Mouse (Mus musculus) embryonic facial prominence, embryonic 10.5 days (tissue): ENCODE data around the gene Cfp. TPM values are rescaled to one million over a fixed set of nuclear protein-coding genes. Genes with fewer than 3 reads are reported as not detected.

ENCODE experiments used
- DNase-seq: peaks from one replicate; pipeline ENCODE4 v3.0.0-alpha.2; 2017; ENCODE audit warnings: low spot score
- H3K27ac ChIP-seq: fragments of 300-500 bp; sonication (generic); replicated peaks from 2 replicates; pipeline ENCODE4 v1.5.1; 2016; ENCODE audit warnings: mild to moderate bottlenecking
- H3K27me3 ChIP-seq: fragments of 300-500 bp; sonication (generic); replicated peaks from 2 replicates; pipeline ENCODE4 v1.6.1; 2016; ENCODE audit warnings: low read depth, mild to moderate bottlenecking; ENCODE audit not compliant: poor library complexity, severe bottlenecking
- H3K36me3 ChIP-seq: fragments of 300-500 bp; sonication (generic); replicated peaks from 2 replicates; pipeline ENCODE4 v1.6.1; 2016; ENCODE audit warnings: mild to moderate bottlenecking, moderate library complexity
- H3K4me1 ChIP-seq: fragments of 300-500 bp; sonication (generic); 2 replicates; pipeline ENCODE4 v1.6.1; 2016
- H3K4me3 ChIP-seq: fragments of 300-500 bp; sonication (generic); 2 replicates; pipeline ENCODE4 v1.5.1; 2016; ENCODE audit warnings: mild to moderate bottlenecking, moderate library complexity
- H3K9me3 ChIP-seq: fragments of 300-500 bp; sonication (generic); 2 replicates; pipeline ENCODE4 v1.6.1; 2016; ENCODE audit warnings: mild to moderate bottlenecking
- WGBS: fragments of 180-500 bp; shearing (Covaris S2); methylation state at CpG from one replicate; pipeline ENCODE4 v1.1.7; 2016; 5-methylcytosine and 5-hydroxymethylcytosine counted together
- polyA plus RNA-seq: library from polyadenylated mRNA; unstranded; fragments of >200 nt; fragmentation: Nextera tagmentation; extraction: Ambion mirVana; gene quantifications from 2 replicates; pipeline ENCODE4 v1.2.1, GENCODE M21; 2016

Gene Cfp
- polyA plus RNA-seq, 1 experiment from 2014 or later: 3.7 TPM

DNA sequence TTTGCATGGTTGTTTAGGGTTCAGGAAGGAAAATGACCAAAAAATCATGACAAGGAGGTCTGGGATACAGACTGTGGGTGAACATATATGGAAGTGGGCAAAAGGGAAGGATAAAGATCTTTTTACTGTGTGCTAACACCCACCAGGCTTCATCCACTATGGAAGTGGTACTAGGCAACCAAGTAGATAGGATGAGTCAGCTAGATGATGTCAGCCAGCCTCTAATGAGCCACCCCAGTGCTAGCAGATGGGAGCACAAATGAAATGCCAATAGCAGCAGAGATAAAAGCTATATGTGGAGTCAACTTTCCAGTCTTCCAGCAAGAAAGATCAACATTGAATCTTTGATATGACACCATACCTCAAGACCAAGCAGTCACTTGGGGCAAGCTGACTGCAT, 16.3 kb downstream of the Cfp start:
- no peak for DNase-seq
- no peaks in the 10 kb centered on the region for H3K36me3 ChIP-seq
- H3K4me3 ChIP-seq: no peak overlapping the region
- H3K27me3 ChIP-seq: peaks cover 19% of the 10 kb centered on the region
- H3K27ac ChIP-seq: no peak overlapping the region
- no peaks in the 10 kb centered on the region for H3K9me3 ChIP-seq
- H3K4me1 ChIP-seq: no peaks in the 10 kb centered on the region

DNA sequence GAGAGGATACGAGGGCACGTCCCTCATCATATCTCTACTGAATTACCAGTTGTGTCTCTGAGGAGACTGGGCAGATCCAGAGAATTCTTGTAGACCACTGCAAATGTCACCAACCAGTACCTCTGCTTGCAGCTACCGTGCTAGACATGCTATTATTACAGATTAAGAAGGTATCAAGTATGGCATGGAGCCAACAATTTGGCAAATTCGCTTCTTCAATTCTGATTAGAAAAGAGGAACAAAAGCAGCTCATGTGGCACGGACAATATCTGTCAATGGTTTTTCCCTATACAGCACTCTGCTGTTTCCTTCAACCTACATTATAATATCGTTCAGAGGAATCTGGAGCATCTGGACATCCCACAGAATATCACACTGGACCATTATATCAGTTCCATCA, 17.6 kb downstream of the Cfp start:
- no peaks in the 10 kb centered on the region for H3K9me3 ChIP-seq
- no peak overlapping the region for H3K27ac ChIP-seq
- no peak for DNase-seq
- no peaks in the 10 kb centered on the region for H3K36me3 ChIP-seq
- no peak overlapping the region for H3K4me3 ChIP-seq
- 84% methylated on average over 6 of the region's 6 CpGs for WGBS
- H3K4me1 ChIP-seq: no peaks in the 10 kb centered on the region
- H3K27me3 ChIP-seq: peaks cover 5% of the 10 kb centered on the region

DNA sequence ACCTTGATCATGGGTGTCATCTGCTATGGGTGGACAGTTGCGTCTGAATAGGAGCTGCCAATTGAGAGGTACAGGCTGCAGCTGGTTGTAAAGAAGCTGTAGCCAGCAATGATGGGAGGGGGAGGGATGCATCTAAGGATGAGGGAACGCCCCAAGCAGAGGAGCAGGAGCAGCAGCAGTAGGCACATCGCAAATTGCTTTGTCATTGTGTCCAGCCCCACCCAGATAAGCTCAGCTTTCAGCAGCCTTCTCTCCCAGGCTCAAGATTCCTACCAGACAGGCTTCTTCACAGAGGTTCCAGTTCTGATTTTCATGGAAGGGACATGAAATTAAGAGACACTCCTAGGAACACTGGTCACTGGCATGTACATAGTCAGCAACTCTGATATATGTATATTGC, 21.3 kb downstream of the Cfp start:
- no peaks in the 10 kb centered on the region for H3K9me3 ChIP-seq
- H3K27ac ChIP-seq: no peak overlapping the region
- WGBS: 49% methylated on average over 3 of the region's 3 CpGs
- H3K4me1 ChIP-seq: no peaks in the 10 kb centered on the region
- H3K27me3 ChIP-seq: no peaks in the 10 kb centered on the region
- no peaks in the 10 kb centered on the region for H3K36me3 ChIP-seq
- H3K4me3 ChIP-seq: no peak overlapping the region
- DNase-seq: no peak

Other genes with a start within 250 kb of the Cfp start
- 120 and 121 TPM in 2 replicates for gene Cdk16, start 243.6 kb downstream of the Cfp start, polyA plus RNA-seq
- gene Usp11, start 227.6 kb downstream of the Cfp start, polyA plus RNA-seq: 59.8 and 60.1 TPM in 2 replicates
- gene Araf, start 133.7 kb downstream of the Cfp start, polyA plus RNA-seq: 95.1 and 99.9 TPM in 2 replicates
- gene Timp1, start 61.4 kb downstream of the Cfp start, polyA plus RNA-seq: 10.8 and 13.4 TPM in 2 replicates
- 2.2 and 2.3 TPM in 2 replicates for gene Syn1, start 10.6 kb downstream of the Cfp start, polyA plus RNA-seq
- gene Elk1, start 19.1 kb upstream of the Cfp start, polyA plus RNA-seq: 13.1 and 14.0 TPM in 2 replicates
- gene Uxt, start 30.5 kb upstream of the Cfp start, polyA plus RNA-seq: 67.6 and 69.7 TPM in 2 replicates
- gene Zfp182, start 130.8 kb upstream of the Cfp start, polyA plus RNA-seq: 5.3 and 5.6 TPM in 2 replicates
- gene Spaca5, start 136.9 kb upstream of the Cfp start, polyA plus RNA-seq: not detected in 2 replicates
- 1.5 and 1.9 TPM in 2 replicates for gene Zfp300, start 158.0 kb upstream of the Cfp start, polyA plus RNA-seq
- gene Ssxa1, start 184.3 kb upstream of the Cfp start, polyA plus RNA-seq: not detected in 2 replicates
- gene Gm21876, start 244.1 kb upstream of the Cfp start, polyA plus RNA-seq: not detected in 2 replicates